Mouse (Mus musculus): ENCODE measurements at regions not wholly inside any gene's neighbourhood (a gene's known extent, or its start where the extent isn't known, plus 50 kb on each side); places are given as distances from the start of the nearest gene placed in this dataset.
"Not testable (repeated sequence)": the region's sequence is repeated elsewhere in the genome, so short reads cannot be mapped to it uniquely, and the experiment has no call there.

DNA sequence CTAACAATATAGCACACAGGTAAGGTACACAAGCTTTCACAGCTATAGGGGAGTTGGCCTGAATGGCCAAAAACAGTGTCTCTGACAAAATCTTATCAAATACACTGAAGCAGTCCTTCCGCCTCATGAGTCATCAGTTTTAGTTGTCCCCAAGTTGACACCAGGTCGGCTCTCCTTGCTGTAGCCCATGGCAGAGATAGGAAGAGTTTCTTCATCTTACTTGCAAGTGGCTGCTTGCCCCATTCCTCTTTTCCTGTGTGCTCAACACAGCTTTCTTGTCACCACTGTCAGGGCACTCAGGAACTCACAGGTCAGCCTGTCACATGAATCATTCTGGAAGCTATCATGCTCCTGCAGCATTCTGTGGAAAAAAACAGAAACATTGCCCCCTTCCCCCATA, 77.1 kb downstream of the Olfr721-ps1 start:
- not testable (repeated sequence) for DNase-seq (ENCODE audit: low spot score); H3K9me3 ChIP-seq (ENCODE audit: control insufficient read depth, low read length); H3K27me3 ChIP-seq (ENCODE audit: control insufficient read depth, insufficient read depth, low read length); H3K4me1 ChIP-seq (ENCODE audit: control insufficient read depth, insufficient read depth, low read length); H3K27ac ChIP-seq (ENCODE audit: low read depth, low read length); H3K4me3 ChIP-seq (ENCODE audit: low read depth, low read length); H3K36me3 ChIP-seq (ENCODE audit: control insufficient read depth, insufficient read depth, low read length); H3K4me2 ChIP-seq (ENCODE audit: low read depth); ATAC-seq (ENCODE audit: insufficient read depth, low FRiP score, low TSS enrichment); H3K9ac ChIP-seq (ENCODE audit: low read length)
- 71% methylated on average over 2 of the region's 2 CpGs for WGBS

DNA sequence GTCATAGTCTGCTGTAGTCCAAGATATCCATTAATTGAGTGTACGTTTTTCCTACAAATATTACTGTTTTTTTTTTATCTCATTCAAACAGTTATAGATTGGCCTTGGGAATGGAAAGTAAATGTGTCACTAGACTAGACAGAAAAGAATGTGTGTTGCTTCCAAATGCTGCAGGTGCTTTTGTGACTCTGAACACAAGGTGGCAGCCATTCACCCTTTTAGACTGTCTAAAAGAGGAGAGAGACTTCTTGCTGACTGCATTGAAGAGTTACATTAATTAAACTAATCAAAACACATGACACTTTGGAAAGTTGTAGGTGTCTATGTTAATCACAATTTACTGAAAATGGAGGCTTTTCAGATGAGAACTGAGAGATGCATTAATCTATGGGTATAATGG, 80.7 kb downstream of the Olfr721-ps1 start:
- no peak for DNase-seq (ENCODE audit: low spot score)
- WGBS, result 81% methylated on average over 1 of the region's 1 CpGs
- no peaks in the 10 kb centered on the region for H3K27me3 ChIP-seq (ENCODE audit: control insufficient read depth, insufficient read depth, low read length)

DNA sequence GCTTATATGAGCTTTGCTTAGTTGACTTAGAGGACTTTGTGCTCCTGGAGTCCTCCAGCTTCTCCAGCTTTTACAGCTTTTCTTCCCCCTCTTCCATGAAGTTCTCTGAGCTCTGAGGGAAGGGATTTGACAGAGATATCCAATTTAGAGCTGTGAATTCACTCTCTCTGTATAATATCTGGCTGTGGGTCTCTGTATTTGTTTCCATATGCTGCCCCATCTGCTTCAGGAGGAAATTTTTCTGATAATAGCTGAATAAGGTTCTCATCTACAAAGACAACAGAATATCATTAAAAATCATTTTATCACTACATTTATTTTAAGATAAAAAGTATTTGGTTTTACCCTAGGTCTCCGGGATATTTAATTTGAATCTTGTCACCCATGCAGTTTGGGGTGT, 85.3 kb downstream of the Olfr721-ps1 start:
- Histone ChIP-seq H3K9ac (ENCODE audit: low read length) (no peak overlapping the region), H3K4me1 (ENCODE audit: control insufficient read depth, insufficient read depth, low read length) (no peaks in the 10 kb centered on the region), H3K27ac (ENCODE audit: low read depth, low read length) (no peak overlapping the region), H3K36me3 (ENCODE audit: control insufficient read depth, insufficient read depth, low read length) (no peaks in the 10 kb centered on the region), H3K27me3 (ENCODE audit: control insufficient read depth, insufficient read depth, low read length) (no peaks in the 10 kb centered on the region), H3K4me2 (ENCODE audit: low read depth) (no peak overlapping the region), H3K9me3 (ENCODE audit: control insufficient read depth, low read length) (no peaks in the 10 kb centered on the region), H3K4me3 (ENCODE audit: low read depth, low read length) (no peak overlapping the region)
- DNase-seq (ENCODE audit: low spot score) (no peak), ATAC-seq (ENCODE audit: insufficient read depth, low FRiP score, low TSS enrichment) (no peak)
- WGBS, result 91% methylated on average over 1 of the region's 1 CpGs

More for the DNA sequence above, 80.7 kb downstream of the Olfr721-ps1 start:
- Histone ChIP-seq H3K9me3 (ENCODE audit: control insufficient read depth, low read length) (no peaks in the 10 kb centered on the region), H3K9ac (ENCODE audit: low read length) (no peak overlapping the region), H3K4me1 (ENCODE audit: control insufficient read depth, insufficient read depth, low read length) (no peaks in the 10 kb centered on the region), H3K36me3 (ENCODE audit: control insufficient read depth, insufficient read depth, low read length) (no peaks in the 10 kb centered on the region), H3K4me3 (ENCODE audit: low read depth, low read length) (no peak overlapping the region), H3K27ac (ENCODE audit: low read depth, low read length) (no peak overlapping the region), H3K4me2 (ENCODE audit: low read depth) (no peak overlapping the region)
- ATAC-seq (ENCODE audit: insufficient read depth, low FRiP score, low TSS enrichment), result no peak

- Histone ChIP-seq H3K9ac (ENCODE audit: low read length) (no peak overlapping the region), H3K27ac (ENCODE audit: low read depth, low read length) (no peak overlapping the region), H3K4me2 (ENCODE audit: low read depth) (no peak overlapping the region), H3K36me3 (ENCODE audit: control insufficient read depth, insufficient read depth, low read length) (no peaks in the 10 kb centered on the region), H3K27me3 (ENCODE audit: control insufficient read depth, insufficient read depth, low read length) (no peaks in the 10 kb centered on the region), H3K4me1 (ENCODE audit: control insufficient read depth, insufficient read depth, low read length) (no peaks in the 10 kb centered on the region), H3K4me3 (ENCODE audit: low read depth, low read length) (no peak overlapping the region), H3K9me3 (ENCODE audit: control insufficient read depth, low read length) (no peaks in the 10 kb centered on the region)
- ATAC-seq (ENCODE audit: insufficient read depth, low FRiP score, low TSS enrichment) (no peak), DNase-seq (ENCODE audit: low spot score) (no peak)
Observed at GRCm38 (mm10) chr14:14490501-14490900, 89.4 kb downstream of the Olfr721-ps1 start.

GRCm38 (mm10) chr14:14492041-14492440, 90.9 kb downstream of the Olfr721-ps1 start:
- H3K36me3 ChIP-seq (ENCODE audit: control insufficient read depth, insufficient read depth, low read length), result no peaks in the 10 kb centered on the region
- H3K9me3 ChIP-seq (ENCODE audit: control insufficient read depth, low read length), result no peaks in the 10 kb centered on the region
- H3K4me2 ChIP-seq (ENCODE audit: low read depth), result no peak overlapping the region
- H3K27ac ChIP-seq (ENCODE audit: low read depth, low read length), result no peak overlapping the region
- no peak for ATAC-seq (ENCODE audit: insufficient read depth, low FRiP score, low TSS enrichment)
- H3K4me3 ChIP-seq (ENCODE audit: low read depth, low read length), result no peak overlapping the region
- H3K9ac ChIP-seq (ENCODE audit: low read length), result no peak overlapping the region
- no peaks in the 10 kb centered on the region for H3K27me3 ChIP-seq (ENCODE audit: control insufficient read depth, insufficient read depth, low read length)
- DNase-seq (ENCODE audit: low spot score), result no peak
- H3K4me1 ChIP-seq (ENCODE audit: control insufficient read depth, insufficient read depth, low read length), result no peaks in the 10 kb centered on the region

DNA sequence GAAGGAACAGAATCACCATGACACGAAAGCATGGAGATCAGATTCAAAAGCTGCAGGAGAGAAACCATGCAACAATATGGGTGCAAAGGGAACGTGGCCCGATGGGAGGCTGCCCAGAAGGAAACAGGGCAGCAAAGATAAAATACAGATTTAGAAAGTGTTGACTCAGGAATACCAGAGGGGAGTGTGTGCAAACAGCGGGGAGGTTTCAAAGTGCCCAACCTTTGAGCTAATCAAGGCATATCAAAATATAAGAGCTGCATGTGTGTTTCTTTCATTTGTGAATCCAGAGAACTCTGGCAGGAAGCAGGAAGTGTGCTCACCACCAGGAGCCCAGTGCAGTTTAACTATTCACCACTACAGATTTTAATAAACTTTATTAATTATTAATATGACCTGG, 110.8 kb downstream of the Olfr721-ps1 start:
- no peak for DNase-seq (ENCODE audit: low spot score)
- no peak overlapping the region for H3K9ac ChIP-seq (ENCODE audit: low read length)
- no peak for ATAC-seq (ENCODE audit: insufficient read depth, low FRiP score, low TSS enrichment)
- no peaks in the 10 kb centered on the region for H3K36me3 ChIP-seq (ENCODE audit: control insufficient read depth, insufficient read depth, low read length)
- H3K4me3 ChIP-seq (ENCODE audit: low read depth, low read length), result no peak overlapping the region
- no peak overlapping the region for H3K27ac ChIP-seq (ENCODE audit: low read depth, low read length)
- 82% methylated on average over 4 of the region's 4 CpGs for WGBS
- no peaks in the 10 kb centered on the region for H3K9me3 ChIP-seq (ENCODE audit: control insufficient read depth, low read length)
- no peaks in the 10 kb centered on the region for H3K27me3 ChIP-seq (ENCODE audit: control insufficient read depth, insufficient read depth, low read length)
- no peaks in the 10 kb centered on the region for H3K4me1 ChIP-seq (ENCODE audit: control insufficient read depth, insufficient read depth, low read length)
- no peak overlapping the region for H3K4me2 ChIP-seq (ENCODE audit: low read depth)

DNA sequence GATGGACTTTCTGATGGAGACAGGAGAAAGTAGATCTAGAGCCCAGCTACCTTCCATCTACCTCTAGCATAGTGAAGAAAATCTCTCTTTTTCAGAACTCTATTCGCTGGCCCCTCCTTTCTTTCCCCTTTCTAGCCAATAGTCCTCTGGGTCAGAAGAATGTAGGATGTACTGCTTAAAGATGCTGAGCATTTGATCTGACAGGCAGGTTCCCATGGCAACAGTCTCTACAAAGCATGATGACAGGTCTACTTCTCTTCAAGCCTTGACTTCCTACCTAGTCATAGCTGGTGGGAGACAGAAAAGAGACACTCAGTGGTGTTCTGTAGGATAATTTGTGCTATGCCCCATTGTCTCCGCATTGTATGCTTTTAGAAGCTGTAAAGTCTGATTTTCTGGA, 112.0 kb downstream of the Olfr721-ps1 start:
- no peaks in the 10 kb centered on the region for H3K9me3 ChIP-seq (ENCODE audit: control insufficient read depth, low read length)
- WGBS, result 93% methylated on average over 2 of the region's 2 CpGs
- ATAC-seq (ENCODE audit: insufficient read depth, low FRiP score, low TSS enrichment), result no peak
- no peaks in the 10 kb centered on the region for H3K27me3 ChIP-seq (ENCODE audit: control insufficient read depth, insufficient read depth, low read length)
- H3K4me1 ChIP-seq (ENCODE audit: control insufficient read depth, insufficient read depth, low read length), result no peaks in the 10 kb centered on the region
- no peak for DNase-seq (ENCODE audit: low spot score)
- no peaks in the 10 kb centered on the region for H3K36me3 ChIP-seq (ENCODE audit: control insufficient read depth, insufficient read depth, low read length)
- no peak overlapping the region for H3K4me3 ChIP-seq (ENCODE audit: low read depth, low read length)
- no peak overlapping the region for H3K27ac ChIP-seq (ENCODE audit: low read depth, low read length)
- H3K9ac ChIP-seq (ENCODE audit: low read length), result no peak overlapping the region
- H3K4me2 ChIP-seq (ENCODE audit: low read depth), result no peak overlapping the region

GRCm38 (mm10) chr14:14513498-14513897, 112.4 kb downstream of the Olfr721-ps1 start:
- DNase-seq (ENCODE audit: low spot score) (no peak), ATAC-seq (ENCODE audit: insufficient read depth, low FRiP score, low TSS enrichment) (no peak)
- H3K27ac ChIP-seq (ENCODE audit: low read depth, low read length), result no peak overlapping the region
- H3K4me2 ChIP-seq (ENCODE audit: low read depth), result no peak overlapping the region
- H3K36me3 ChIP-seq (ENCODE audit: control insufficient read depth, insufficient read depth, low read length), result no peaks in the 10 kb centered on the region
- no peak overlapping the region for H3K9ac ChIP-seq (ENCODE audit: low read length)
- 83% methylated on average over 3 of the region's 3 CpGs for WGBS
- H3K9me3 ChIP-seq (ENCODE audit: control insufficient read depth, low read length), result no peaks in the 10 kb centered on the region
- H3K4me1 ChIP-seq (ENCODE audit: control insufficient read depth, insufficient read depth, low read length), result no peaks in the 10 kb centered on the region
- H3K27me3 ChIP-seq (ENCODE audit: control insufficient read depth, insufficient read depth, low read length), result no peaks in the 10 kb centered on the region
- no peak overlapping the region for H3K4me3 ChIP-seq (ENCODE audit: low read depth, low read length)

- Histone ChIP-seq H3K9ac (ENCODE audit: low read length) (no peak overlapping the region), H3K4me3 (ENCODE audit: low read depth, low read length) (no peak overlapping the region)
- 68% methylated on average over 1 of the region's 1 CpGs for WGBS
Observed at GRCm38 (mm10) chr14:14514440-14515172, 113.5 kb downstream of the Olfr721-ps1 start.

More at GRCm38 (mm10) chr14:14514440-14515172, 113.5 kb downstream of the Olfr721-ps1 start:
- Histone ChIP-seq H3K4me2 (ENCODE audit: low read depth) (no peak overlapping the region), H3K27me3 (ENCODE audit: control insufficient read depth, insufficient read depth, low read length) (no peaks in the 10 kb centered on the region), H3K36me3 (ENCODE audit: control insufficient read depth, insufficient read depth, low read length) (no peaks in the 10 kb centered on the region), H3K27ac (ENCODE audit: low read depth, low read length) (no peak overlapping the region), H3K4me1 (ENCODE audit: control insufficient read depth, insufficient read depth, low read length) (no peaks in the 10 kb centered on the region), H3K9me3 (ENCODE audit: control insufficient read depth, low read length) (no peaks in the 10 kb centered on the region)
- DNase-seq (ENCODE audit: low spot score) (no peak), ATAC-seq (ENCODE audit: insufficient read depth, low FRiP score, low TSS enrichment) (no peak)
